Mouse (Mus musculus) T-helper 17 cell (primary cell): ENCODE measurements at regions not wholly inside any gene's neighbourhood (a gene's known extent, or its start where the extent isn't known, plus 50 kb on each side); places are given as distances from the start of the nearest gene placed in this dataset.

ENCODE experiments used
- in situ Hi-C, 2 experiments: fragments of 300-600 bp; cut with MboI, MseI; formaldehyde crosslinking; loops; 1 replicate in 1 of 2; 2 replicates in 1 of 2; pipeline ENCODE4 v1.15.1; 2025; ENCODE audit warnings: high pct_unique_total_duplicates in 2 of 2

- in situ Hi-C loops: no loop called here
Measured at GRCm38 (mm10) chr12:50122145-50122544, 526.8 kb downstream of the Prkd1 start.

DNA sequence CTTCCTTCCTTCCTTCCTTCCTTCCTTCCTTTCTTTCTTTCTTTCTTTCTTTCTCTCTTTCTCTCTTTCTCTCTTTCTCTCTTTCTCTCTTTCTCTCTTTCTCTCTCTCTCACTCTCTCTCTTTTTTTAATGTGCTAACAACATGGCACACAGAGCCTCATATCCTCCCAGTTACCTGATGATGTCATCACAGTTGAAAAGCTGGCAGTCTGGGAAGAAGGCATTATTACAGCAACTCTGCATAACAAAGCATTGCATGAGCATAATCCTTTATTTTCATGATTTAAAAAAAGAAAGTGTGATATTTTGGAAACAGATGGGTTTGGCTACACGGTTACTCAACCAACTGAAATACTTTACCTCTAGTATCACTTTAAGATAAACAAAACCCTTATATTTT lies 525.9 kb downstream of the Prkd1 start:
- in situ Hi-C loops: no loop called here

GRCm38 (mm10) chr12:50158143-50158542 lies 490.8 kb downstream of the Prkd1 start:
- in situ Hi-C loops: no loop called here

DNA sequence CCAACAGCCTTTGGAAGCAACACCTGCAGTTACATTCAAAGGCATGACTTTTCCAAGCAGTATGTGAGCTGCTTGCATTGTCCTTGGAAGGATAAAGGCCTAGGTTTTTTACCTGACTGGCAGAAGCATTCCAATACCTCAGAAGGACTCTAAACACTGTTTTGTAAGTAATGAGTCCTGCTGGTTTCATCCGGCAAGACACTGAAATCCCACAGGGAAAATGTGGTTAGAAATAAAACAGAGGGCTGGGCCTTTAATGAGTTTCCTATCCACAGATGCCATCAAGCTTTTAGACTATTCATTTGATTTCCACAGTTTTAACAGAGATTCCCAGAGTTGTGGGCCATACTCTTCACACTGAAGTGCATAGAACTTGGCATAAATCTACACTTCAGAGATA lies 461.6 kb downstream of the Prkd1 start:
- in situ Hi-C loops: no loop called here

GRCm38 (mm10) chr12:50190892-50191539 lies 457.9 kb downstream of the Prkd1 start:
- in situ Hi-C loops: no loop called here

- in situ Hi-C loops: no loop called here
Measured at GRCm38 (mm10) chr12:50191733-50192612, 456.9 kb downstream of the Prkd1 start.

GRCm38 (mm10) chr12:50193501-50193900 lies 455.4 kb downstream of the Prkd1 start:
- in situ Hi-C loops: no loop called here

GRCm38 (mm10) chr12:50194714-50195113 lies 454.2 kb downstream of the Prkd1 start:
- in situ Hi-C loops: no loop called here

DNA sequence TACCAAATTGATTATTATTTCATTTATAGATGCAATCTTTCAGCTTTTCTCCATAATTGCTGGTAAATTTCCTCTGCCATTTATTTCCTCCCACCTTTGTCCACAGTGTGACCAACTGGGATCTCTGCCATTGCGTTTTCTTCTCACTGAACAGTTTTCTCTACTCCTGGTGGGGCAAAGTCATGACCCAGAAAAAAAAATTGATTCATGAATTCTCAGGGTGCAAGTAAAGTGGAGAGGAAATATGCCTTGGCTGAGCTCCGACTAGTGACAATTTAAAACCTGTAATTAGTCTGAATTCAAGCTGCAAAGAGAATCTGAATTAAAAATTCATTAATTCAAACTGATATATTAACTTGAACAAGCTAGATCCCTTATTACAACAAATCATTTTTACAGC lies 452.6 kb downstream of the Prkd1 start:
- in situ Hi-C loops: no loop called here

- in situ Hi-C loops: no loop called here
Measured at GRCm38 (mm10) chr12:50241139-50241538, 407.8 kb downstream of the Prkd1 start.

DNA sequence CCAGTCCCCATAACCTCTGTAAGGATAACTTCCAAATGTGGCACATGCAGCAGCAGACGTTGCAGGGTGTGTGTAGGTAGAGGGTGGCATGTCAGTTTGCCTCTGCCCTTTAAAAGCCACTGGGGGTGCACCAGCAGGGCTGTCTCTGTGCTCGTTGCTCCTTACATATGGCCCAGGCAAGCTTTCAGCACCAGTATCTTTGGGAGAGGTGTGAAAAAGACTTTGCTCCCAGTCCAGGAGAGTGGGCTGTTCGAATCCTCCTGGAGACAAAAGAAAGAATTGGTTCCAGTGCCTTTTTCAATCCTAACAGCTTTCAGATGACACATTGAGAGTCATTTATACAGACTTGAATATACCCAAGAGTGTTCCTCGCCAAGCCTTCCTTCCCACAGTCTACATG lies 390.0 kb downstream of the Prkd1 start:
- in situ Hi-C loops: no loop called here

- in situ Hi-C loops: no loop called here
Measured at GRCm38 (mm10) chr12:50261072-50261471, 387.8 kb downstream of the Prkd1 start.

- in situ Hi-C loops: no loop called here
Measured at GRCm38 (mm10) chr12:50273239-50273880, 375.5 kb downstream of the Prkd1 start.

GRCm38 (mm10) chr12:50281615-50282014 lies 367.3 kb downstream of the Prkd1 start:
- in situ Hi-C loops: no loop called here
